Mouse (Mus musculus) small intestine, adult 2 months (tissue): ENCODE results near the gene Rac3.

Experiments used
- CTCF ChIP-seq: fragments of 200-500 bp; IDR thresholded peaks from 2 replicates; pipeline ENCODE4 v1.5.1; 2012; ENCODE audit warnings: low read depth, mild to moderate bottlenecking, control low read depth, inconsistent platforms, low read length, moderate library complexity, mixed read lengths; ENCODE audit not compliant: insufficient replicate concordance, insufficient read length; ENCODE audit errors: extremely low read depth
- POLR2A ChIP-seq: fragments of 200-500 bp; IDR thresholded peaks from 2 replicates; pipeline ENCODE4 v1.6.1; 2012; ENCODE audit warnings: low read depth, mild to moderate bottlenecking, control low read depth, inconsistent platforms, low read length, moderate library complexity

DNA sequence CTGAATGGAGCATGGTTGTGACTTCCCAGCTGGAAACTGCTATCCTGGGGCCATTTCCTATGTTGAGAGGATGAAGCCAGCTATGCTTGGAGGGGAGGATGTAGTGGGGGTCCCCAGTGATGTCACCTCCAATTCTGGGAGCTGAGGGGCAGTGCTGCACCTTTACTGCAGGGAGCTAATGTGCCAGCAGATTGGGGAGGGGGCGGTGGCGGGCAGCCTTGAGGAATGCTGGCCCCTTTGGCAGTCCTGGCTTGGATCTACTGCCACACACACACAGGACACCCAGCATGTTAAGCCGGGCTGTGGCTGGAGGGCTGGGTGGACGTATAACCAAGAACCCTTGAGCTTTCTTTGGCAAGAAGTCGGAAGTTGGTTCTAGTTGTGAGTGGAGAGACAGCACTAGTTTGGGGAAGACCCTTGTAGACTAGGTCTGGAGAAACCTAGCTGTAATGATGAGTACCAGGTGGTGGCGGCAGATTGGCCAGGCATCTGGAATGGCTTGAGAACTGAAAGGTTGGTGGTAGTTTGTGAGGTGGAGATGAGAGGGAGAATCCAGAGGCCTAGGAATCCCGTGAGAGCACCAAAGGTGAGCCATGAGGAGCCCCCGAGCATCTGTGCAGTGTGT lies 9.2 kb upstream of the Rac3 start:
- TF ChIP-seq CTCF (no peak), POLR2A (no peak)
